Mouse (Mus musculus): ENCODE data around the gene Ccz1.

Gene Ccz1

GRCm38 (mm10) chr5:144014551-144015311 lies at the start of gene Ccz1:
Gene Ccz1, minus strand, starts transcription at chr5:144014877.
- in situ Hi-C loops (cut with MboI, MseI) = loop anchor here (10.0 kb wide), 1 partner anchor 950 kb away; the partner anchor contains the start of gene Smurf1

GRCm38 (mm10) chr5:144064093-144064492 lies 49.4 kb upstream of the Ccz1 start:
- in situ Hi-C loops (cut with MboI, MseI) = no loop called here

GRCm38 (mm10) chr5:144054340-144054739 lies 39.7 kb upstream of the Ccz1 start:
- in situ Hi-C loops (cut with MboI, MseI) = no loop called here

- in situ Hi-C loops (cut with MboI, MseI) = no loop called here
These were observed 38.8 kb upstream of the Ccz1 start for GRCm38 (mm10) chr5:144053450-144053849.

GRCm38 (mm10) chr5:144051268-144051667 lies 36.6 kb upstream of the Ccz1 start:
- in situ Hi-C loops (cut with MboI, MseI) = no loop called here

GRCm38 (mm10) chr5:144049881-144050280 lies 35.2 kb upstream of the Ccz1 start:
- in situ Hi-C loops (cut with MboI, MseI) = no loop called here

- in situ Hi-C loops (cut with MboI, MseI) = no loop called here
These were observed 32.6 kb upstream of the Ccz1 start for GRCm38 (mm10) chr5:144047324-144047723.

- in situ Hi-C loops (cut with MboI, MseI) = loop anchor here (5.0 kb wide), 1 partner anchor 114 kb away; no protein-coding TSS in a partner anchor
These were observed 28.5 kb upstream of the Ccz1 start for GRCm38 (mm10) chr5:144043166-144043565.

GRCm38 (mm10) chr5:144040720-144041364 lies 26.2 kb upstream of the Ccz1 start:
- in situ Hi-C loops (cut with MboI, MseI) = loop anchor here (5.0 kb wide), 1 partner anchor 116 kb away; no protein-coding TSS in a partner anchor

GRCm38 (mm10) chr5:144039886-144040285 lies 25.2 kb upstream of the Ccz1 start:
- in situ Hi-C loops (cut with MboI, MseI) = loop anchor here (5.0 kb wide), 1 partner anchor 117 kb away; no protein-coding TSS in a partner anchor

- in situ Hi-C loops (cut with MboI, MseI) = no loop called here
These were observed 24.5 kb upstream of the Ccz1 start for GRCm38 (mm10) chr5:144039156-144039675.

- in situ Hi-C loops (cut with MboI, MseI) = no loop called here
These were observed 22.3 kb upstream of the Ccz1 start for GRCm38 (mm10) chr5:144036952-144037351.

- in situ Hi-C loops (cut with MboI, MseI) = no loop called here
These were observed 19.9 kb upstream of the Ccz1 start for GRCm38 (mm10) chr5:144034567-144034966.

GRCm38 (mm10) chr5:144032491-144032890 lies 17.8 kb upstream of the Ccz1 start:
- in situ Hi-C loops (cut with MboI, MseI) = no loop called here

GRCm38 (mm10) chr5:144026620-144027263 lies 12.1 kb upstream of the Ccz1 start, which contains the start of gene Ocm:
Gene Ocm, minus strand, starts transcription at chr5:144026670.
- in situ Hi-C loops (cut with MboI, MseI) = no loop called here

- in situ Hi-C loops (cut with MboI, MseI) = loop anchor here (10.0 kb wide), 1 partner anchor 949 kb away; the partner anchor contains the start of gene Smurf1
These were observed 1.2 kb upstream of the Ccz1 start for GRCm38 (mm10) chr5:144015845-144016244.

GRCm38 (mm10) chr5:144015312-144015650 lies 604 bp upstream of the Ccz1 start:
- in situ Hi-C loops (cut with MboI, MseI) = loop anchor here (10.0 kb wide), 1 partner anchor 950 kb away; the partner anchor contains the start of gene Smurf1

- in situ Hi-C loops (cut with MboI, MseI) = loop anchor here (10.0 kb wide), 1 partner anchor 951 kb away; the partner anchor contains the start of gene Smurf1
These were observed 1.1 kb downstream of the Ccz1 start for GRCm38 (mm10) chr5:144013366-144014134.

- in situ Hi-C loops (cut with MboI, MseI) = no loop called here
These were observed 12.1 kb downstream of the Ccz1 start for GRCm38 (mm10) chr5:144002461-144003192.

- in situ Hi-C loops (cut with MboI, MseI) = no loop called here
These were observed 15.3 kb downstream of the Ccz1 start for GRCm38 (mm10) chr5:143999409-143999808.
